Comparison of ENCODE assay signal across 20 mouse cellular contexts in genomic region chr6:99062931-99063330, GRCm38 (mm10).
DNase-seq lines count a peak whose midpoint lies in the region; ATAC-seq and TF ChIP-seq lines count a peak whose summit lies in the region.
"Had no signal": no experiment of that assay in that cellular context is flagged by ENCODE, and none has a peak within 500 bp of the region (broad histone marks: within the 10 kb centered on the region; RNA-seq: fewer than 3 reads in every experiment).

No protein-coding gene starts in this region.

- no peak for TF ChIP-seq RAD21 in CH12.LX (IDR thresholded peaks at IDR 0.05; ENCODE audit: low read depth, low read length)

- in situ Hi-C loops in CH12.LX (cut with MboI; ENCODE audit: low pct_ligation_motif_present, low pct_unique_long_range_greater_than_20kb, low sequenced_read_pairs), result no loop called here

- H3K4me2 ChIP-seq in forebrain, embryonic 13.5 days, result no peak overlapping the region
- no peak overlapping the region for H3K4me2 ChIP-seq in lung, embryonic 15.5 days
- H3K4me2 ChIP-seq in CH12.LX (ENCODE audit: insufficient read depth, low read depth, poor library complexity, severe bottlenecking), result peak overlapping the region; percentile 80
- no peak overlapping the region for H3K4me2 ChIP-seq in hindbrain, embryonic 12.5 days (replicated peaks)
- H3K4me2 ChIP-seq: embryonic facial prominence, embryonic 15.5 days had no signal

- DNase-seq in forebrain, embryonic 10.5 days (ENCODE audit: extremely low spot score, low spot score), result no peak
- DNase-seq in lung, adult 18-20 months, result no peak
- no peak for DNase-seq in CH12.LX (ENCODE audit: extremely low read depth)
- peak; percentile 40 for DNase-seq in adrenal gland, postnatal 10 days
- no peak for DNase-seq in ovary, postnatal 14 days (ENCODE audit: low spot score)
- DNase-seq: B cell, adult 2 months; cerebellum, adult 11 months; cerebellum, postnatal 10 days; heart, adult 18-20 months; kidney, adult 2 months; kidney, postnatal 10 days; left cerebral cortex, postnatal 4 days; liver; right cerebral cortex, adult 18-20 months; thymus, postnatal 25 days had no signal

- 91% methylated on average over 8 of the region's 8 CpGs for WGBS in forebrain, embryonic 10.5 days
- WGBS in forebrain, embryonic 13.5 days, result 92% methylated on average over 8 of the region's 8 CpGs
- 73% methylated on average over 8 of the region's 8 CpGs for WGBS in lung, embryonic 15.5 days
- 87% methylated on average over 8 of the region's 8 CpGs for WGBS in hindbrain, embryonic 12.5 days

- peaks cover 72% of the 10 kb centered on the region for H3K79me2 ChIP-seq in CH12.LX (replicated peaks; ENCODE audit: control insufficient read depth, extremely low read depth, insufficient read depth, poor library complexity, severe bottlenecking)

- no peak for TF ChIP-seq CTCF in CH12.LX (conservative IDR thresholded peaks at IDR 0.05 in 1 of 2, IDR thresholded peaks at IDR 0.05 in 1 of 2; ENCODE audit: low read depth in 2 of 2, low read length in 2 of 2)

- no peak for ATAC-seq in forebrain, embryonic 13.5 days
- no peak for ATAC-seq in lung, embryonic 15.5 days (ENCODE audit: borderline replicate concordance, extremely low read depth, low FRiP score, low TSS enrichment)
- ATAC-seq in hindbrain, embryonic 12.5 days (ENCODE audit: low FRiP score), result no peak

- no peak overlapping the region for H3K4me3 ChIP-seq in forebrain, embryonic 10.5 days
- H3K4me3 ChIP-seq in forebrain, embryonic 13.5 days, result no peak overlapping the region
- H3K4me3 ChIP-seq in lung, embryonic 15.5 days, result no peak overlapping the region
- H3K4me3 ChIP-seq in CH12.LX (replicated peaks in 1 of 3; ENCODE audit: low read depth in 2 of 3, low read length in 2 of 3, poor library complexity in 1 of 3), result peak overlapping the region in 1 of 3 experiments; percentile 29
- no peak overlapping the region for H3K4me3 ChIP-seq in hindbrain, embryonic 12.5 days
- H3K4me3 ChIP-seq: embryonic facial prominence, embryonic 15.5 days; left cerebral cortex, adult 2 months had no signal

- peaks cover 37% of the 10 kb centered on the region for H3K4me1 ChIP-seq in forebrain, embryonic 10.5 days
- H3K4me1 ChIP-seq in forebrain, embryonic 13.5 days, result peaks cover 15% of the 10 kb centered on the region
- peaks cover 32% of the 10 kb centered on the region for H3K4me1 ChIP-seq in lung, embryonic 15.5 days
- H3K4me1 ChIP-seq in CH12.LX (ENCODE audit: control insufficient read depth in 1 of 2, insufficient read depth in 2 of 2), result peaks cover 33 to 84% of the 10 kb centered on the region in 2 experiments
- H3K4me1 ChIP-seq in hindbrain, embryonic 12.5 days, result 0 out of 2 replicates have a peak, but pooled peaks cover 7% of the 10 kb centered on the region

- no peak for TF ChIP-seq POLR2A in CH12.LX (IDR thresholded peaks at IDR 0.05; ENCODE audit: low read depth, low read length)

- H3K9ac ChIP-seq in forebrain, embryonic 13.5 days, result no peak overlapping the region
- no peak overlapping the region for H3K9ac ChIP-seq in lung, embryonic 15.5 days
- H3K9ac ChIP-seq in CH12.LX (ENCODE audit: insufficient read depth, low read depth), result peak overlapping the region; percentile 75
- H3K9ac ChIP-seq in hindbrain, embryonic 12.5 days, result no peak overlapping the region
- H3K9ac ChIP-seq: embryonic facial prominence, embryonic 15.5 days had no signal

- H3K27me3 ChIP-seq in forebrain, embryonic 10.5 days (ENCODE audit: poor library complexity, severe bottlenecking), result peaks cover 51% of the 10 kb centered on the region
- 0 out of 2 replicates have a peak, but pooled peaks cover 4% of the 10 kb centered on the region for H3K27me3 ChIP-seq in forebrain, embryonic 13.5 days
- H3K27me3 ChIP-seq in lung, embryonic 15.5 days, result no peaks in the 10 kb centered on the region
- H3K27me3 ChIP-seq in CH12.LX (replicated peaks), result no peaks in the 10 kb centered on the region
- H3K27me3 ChIP-seq in hindbrain, embryonic 12.5 days, result no peaks in the 10 kb centered on the region

- 0 out of 2 replicates have a peak overlapping the region, but pooled peaks have one; percentile 3 for H3K27ac ChIP-seq in forebrain, embryonic 10.5 days
- no peak overlapping the region for H3K27ac ChIP-seq in forebrain, embryonic 13.5 days
- peak overlapping the region; percentile 34; the same call in 1 of the 2 replicates for H3K27ac ChIP-seq in lung, embryonic 15.5 days
- peak overlapping the region; percentile 65 for H3K27ac ChIP-seq in CH12.LX (ENCODE audit: insufficient read depth, low read depth)
- no peak overlapping the region for H3K27ac ChIP-seq in hindbrain, embryonic 12.5 days
- H3K27ac ChIP-seq: embryonic facial prominence, embryonic 15.5 days; left cerebral cortex, adult 2 months had no signal

- no peaks in the 10 kb centered on the region for H3K36me3 ChIP-seq in forebrain, embryonic 10.5 days (replicated peaks)
- no peaks in the 10 kb centered on the region for H3K36me3 ChIP-seq in forebrain, embryonic 13.5 days (ENCODE audit: poor library complexity, severe bottlenecking)
- H3K36me3 ChIP-seq in lung, embryonic 15.5 days, result no peaks in the 10 kb centered on the region
- peaks cover 26 to 86% of the 10 kb centered on the region in 2 experiments for H3K36me3 ChIP-seq in CH12.LX (replicated peaks in 1 of 2; ENCODE audit: control insufficient read depth in 1 of 2, insufficient read depth in 1 of 2, low read length in 1 of 2)
- H3K36me3 ChIP-seq in hindbrain, embryonic 12.5 days, result no peaks in the 10 kb centered on the region
- H3K36me3 ChIP-seq: embryonic facial prominence, embryonic 15.5 days had no signal

- no peak for TF ChIP-seq EP300 in CH12.LX (IDR thresholded peaks at IDR 0.05; ENCODE audit: low read length)

- dilution Hi-C loops in CH12.LX (cut with MboI; ENCODE audit: extremely low pct_ligation_motif_present, extremely low pct_unique_long_range_greater_than_20kb, low sequenced_read_pairs), result no loop called here

- no peaks in the 10 kb centered on the region for H3K9me3 ChIP-seq in forebrain, embryonic 10.5 days
- no peaks in the 10 kb centered on the region for H3K9me3 ChIP-seq in forebrain, embryonic 13.5 days (replicated peaks)
- no peaks in the 10 kb centered on the region for H3K9me3 ChIP-seq in lung, embryonic 15.5 days
- H3K9me3 ChIP-seq in CH12.LX (replicated peaks; ENCODE audit: low read length), result peaks cover 2% of the 10 kb centered on the region
- H3K9me3 ChIP-seq in hindbrain, embryonic 12.5 days (replicated peaks), result no peaks in the 10 kb centered on the region
- H3K9me3 ChIP-seq: embryonic facial prominence, embryonic 15.5 days had no signal

TF ChIP-seq in CH12.LX, 34 proteins besides CTCF, POLR2A, EP300 and RAD21:
- no peak for TF ChIP-seq JUN (IDR thresholded peaks at IDR 0.05; ENCODE audit: insufficient read depth, low read depth, low read length)
- TF ChIP-seq TCF12 (IDR thresholded peaks at IDR 0.05; ENCODE audit: low read depth, low read length), result no peak
- no peak for TF ChIP-seq MXI1 (IDR thresholded peaks at IDR 0.05; ENCODE audit: low read depth, low read length)
- no peak for TF ChIP-seq NRF1 (IDR thresholded peaks at IDR 0.05; ENCODE audit: low read depth, low read length)
- no peak for TF ChIP-seq BHLHE40 (IDR thresholded peaks at IDR 0.05; ENCODE audit: low read depth, low read length)
- no peak for TF ChIP-seq TBP (conservative IDR thresholded peaks at IDR 0.05; ENCODE audit: low read depth, low read length)
- TF ChIP-seq HCFC1 (IDR thresholded peaks at IDR 0.05; ENCODE audit: low read depth, low read length), result no peak
- TF ChIP-seq SMC3 (IDR thresholded peaks at IDR 0.05; ENCODE audit: low read depth, low read length), result no peak
- TF ChIP-seq NELFE (IDR thresholded peaks at IDR 0.05; ENCODE audit: low read depth, low read length), result no peak
- TF ChIP-seq JUND (conservative IDR thresholded peaks at IDR 0.05; ENCODE audit: low read depth, low read length), result no peak
- no peak for TF ChIP-seq CHD1 (IDR thresholded peaks at IDR 0.05; ENCODE audit: low read depth, low read length)
- no peak for TF ChIP-seq MEF2A (IDR thresholded peaks at IDR 0.05; ENCODE audit: borderline replicate concordance, low read depth, low read length)
- TF ChIP-seq IRF4 (IDR thresholded peaks at IDR 0.05; ENCODE audit: low read depth, low read length), result no peak
- no peak for TF ChIP-seq MAZ (IDR thresholded peaks at IDR 0.05; ENCODE audit: low read depth, low read length)
- TF ChIP-seq SIN3A (IDR thresholded peaks at IDR 0.05; ENCODE audit: low read length), result no peak
- TF ChIP-seq USF2 (conservative IDR thresholded peaks at IDR 0.05; ENCODE audit: low read depth, low read length), result no peak
- no peak for TF ChIP-seq POLR2AphosphoS2 (IDR thresholded peaks at IDR 0.05; ENCODE audit: low read depth, low read length)

Comparison
In these comparisons a context has a peak if more than half of its experiments do, and no peak if none do; other contexts are left out.
1. H3K27ac ChIP-seq: peak in forebrain, embryonic 10.5 days (single experiment), lung, embryonic 15.5 days (single experiment) and CH12.LX (single experiment); none in forebrain, embryonic 13.5 days (single experiment) and hindbrain, embryonic 12.5 days (single experiment).